In genomic region chr1:34487383-34487782, GRCm38 (mm10) we compare ENCODE assay signal across 1 mouse cellular context.
TF ChIP-seq lines count a peak whose summit lies in the region.

No protein-coding gene starts in this region.

TF ChIP-seq in MEL, 35 proteins besides CTCF, POLR2A, EP300 and RAD21:
- TF ChIP-seq ETS1 (IDR thresholded peaks at IDR 0.05; ENCODE audit: low read depth, low read length) (no peak), GABPA (IDR thresholded peaks at IDR 0.05; ENCODE audit: low read depth, low read length) (no peak), MAFK (IDR thresholded peaks at IDR 0.05; ENCODE audit: borderline replicate concordance, low read depth, low read length) (no peak), POLR2AphosphoS5 (IDR thresholded peaks at IDR 0.05; ENCODE audit: borderline replicate concordance, low read depth, low read length) (no peak), MYB (IDR thresholded peaks at IDR 0.05; ENCODE audit: low read depth, low read length) (no peak), ELF1 (IDR thresholded peaks at IDR 0.05; ENCODE audit: low read depth, low read length) (no peak), MAZ (IDR thresholded peaks at IDR 0.05; ENCODE audit: low read depth, low read length) (no peak), NRF1 (IDR thresholded peaks at IDR 0.05; ENCODE audit: insufficient read depth, low read depth, low read length, poor library complexity, severe bottlenecking) (no peak), JUND (IDR thresholded peaks at IDR 0.05; ENCODE audit: low read depth, low read length) (no peak), MYC (IDR thresholded peaks at IDR 0.05; ENCODE audit: low read depth, low read length) (no peak), ZMIZ1 (IDR thresholded peaks at IDR 0.05; ENCODE audit: low read depth, low read length) (no peak), SMC3 (IDR thresholded peaks at IDR 0.05; ENCODE audit: low read depth, low read length) (peak; percentile 38), MXI1 (IDR thresholded peaks at IDR 0.05; ENCODE audit: low read depth, low read length) (no peak), ZC3H11A (IDR thresholded peaks at IDR 0.05; ENCODE audit: low read depth, low read length) (0 out of 2 replicates have a peak, but pooled peaks have one; percentile 25), TBP (IDR thresholded peaks at IDR 0.05; ENCODE audit: low read depth, low read length) (no peak), ZKSCAN1 (IDR thresholded peaks at IDR 0.05; ENCODE audit: low read depth, low read length) (no peak)
